Mouse (Mus musculus): ENCODE data around the gene Cnih1. TPM values are rescaled to one million over a fixed set of nuclear protein-coding genes. Genes with fewer than 3 reads are reported as not detected.
"Not testable (repeated sequence)": the region's sequence is repeated elsewhere in the genome, so short reads cannot be mapped to it uniquely, and the experiment has no call there.

The Cnih1 gene
- 208 and 222 TPM in 2 replicates for polyA plus RNA-seq (2016; fragmentation: Nextera tagmentation; extraction: Ambion mirVana)

- under 1% methylated on average over 83 of the region's 86 CpGs for WGBS
- no peaks in the 10 kb centered on the region for H3K27me3 ChIP-seq (ENCODE audit: low read depth, poor library complexity, severe bottlenecking)
Observed at GRCm38 (mm10) chr14:46787787-46788504, at the start of gene Cnih1. Gene Cnih1, minus strand, starts transcription at chr14:46788411.

GRCm38 (mm10) chr14:46832354-46833272 lies 44.4 kb upstream of the Cnih1 start:
- WGBS, result 10% methylated on average over 40 of the region's 40 CpGs
- Histone ChIP-seq H3K36me3 (no peaks in the 10 kb centered on the region), H3K27ac (replicated peaks) (peak overlapping the region; percentile 90), H3K4me3 (peak overlapping the region; percentile 93), H3K9me3 (replicated peaks) (no peaks in the 10 kb centered on the region), H3K27me3 (ENCODE audit: low read depth, poor library complexity, severe bottlenecking) (no peaks in the 10 kb centered on the region), H3K4me1 (peaks cover 26% of the 10 kb centered on the region)
- no peak for DNase-seq (ENCODE audit: low spot score)

More at GRCm38 (mm10) chr14:46787787-46788504, at the start of gene Cnih1:
- H3K27ac ChIP-seq (replicated peaks), result peak within 1 kb of the TSS; percentile 99
- H3K36me3 ChIP-seq, result peaks cover 25% of the 10 kb centered on the region
- peak within 1 kb of the TSS; percentile 75 for H3K4me3 ChIP-seq
- peaks cover 22% of the 10 kb centered on the region for H3K4me1 ChIP-seq
- peak; percentile 91 for DNase-seq (ENCODE audit: low spot score)
- H3K9me3 ChIP-seq (replicated peaks), result no peaks in the 10 kb centered on the region

GRCm38 (mm10) chr14:46831837-46832333 lies 43.7 kb upstream of the Cnih1 start, which contains the start of gene Cgrrf1:
Gene Cgrrf1, plus strand, starts transcription at chr14:46832125.
- no peaks in the 10 kb centered on the region for H3K9me3 ChIP-seq (replicated peaks)
- peak; percentile 97 for DNase-seq (ENCODE audit: low spot score)
- peak within 1 kb of the TSS; percentile 93 for H3K4me3 ChIP-seq
- no peaks in the 10 kb centered on the region for H3K36me3 ChIP-seq
- H3K27ac ChIP-seq (replicated peaks), result peak within 1 kb of the TSS; percentile 90
- H3K27me3 ChIP-seq (ENCODE audit: low read depth, poor library complexity, severe bottlenecking), result no peaks in the 10 kb centered on the region
- WGBS, result under 1% methylated on average over 32 of the region's 32 CpGs
- peaks cover 26% of the 10 kb centered on the region for H3K4me1 ChIP-seq

- 11% methylated on average over 4 of the region's 4 CpGs for WGBS
- Histone ChIP-seq H3K4me1 (peaks cover 26% of the 10 kb centered on the region), H3K9me3 (replicated peaks) (no peaks in the 10 kb centered on the region), H3K27ac (replicated peaks) (peak overlapping the region; percentile 90), H3K27me3 (ENCODE audit: low read depth, poor library complexity, severe bottlenecking) (no peaks in the 10 kb centered on the region), H3K4me3 (peak overlapping the region; percentile 93), H3K36me3 (no peaks in the 10 kb centered on the region)
- no peak for DNase-seq (ENCODE audit: low spot score)
Observed at GRCm38 (mm10) chr14:46831295-46831694, 43.1 kb upstream of the Cnih1 start.

- Histone ChIP-seq H3K4me3 (no peak overlapping the region), H3K27me3 (ENCODE audit: low read depth, poor library complexity, severe bottlenecking) (peaks cover 18% of the 10 kb centered on the region), H3K27ac (replicated peaks) (no peak overlapping the region), H3K9me3 (replicated peaks) (no peaks in the 10 kb centered on the region), H3K4me1 (peaks cover 11% of the 10 kb centered on the region), H3K36me3 (no peaks in the 10 kb centered on the region)
- WGBS, result 59% methylated on average over 1 of the region's 1 CpGs
- DNase-seq (ENCODE audit: low spot score), result no peak
Observed at GRCm38 (mm10) chr14:46827430-46827829, 39.2 kb upstream of the Cnih1 start.

GRCm38 (mm10) chr14:46823996-46824395 lies 35.8 kb upstream of the Cnih1 start:
- Histone ChIP-seq H3K9me3 (replicated peaks) (no peaks in the 10 kb centered on the region), H3K4me3 (no peak overlapping the region), H3K36me3 (no peaks in the 10 kb centered on the region), H3K27ac (replicated peaks) (no peak overlapping the region), H3K4me1 (peaks cover 14% of the 10 kb centered on the region), H3K27me3 (ENCODE audit: low read depth, poor library complexity, severe bottlenecking) (peaks cover 18% of the 10 kb centered on the region)
- no peak for DNase-seq (ENCODE audit: low spot score)
- 85% methylated on average over 2 of the region's 2 CpGs for WGBS

GRCm38 (mm10) chr14:46821873-46822716 lies 33.9 kb upstream of the Cnih1 start, which contains the start of gene Gmfb:
Gene Gmfb, minus strand, starts transcription at chr14:46822242.
- Histone ChIP-seq H3K9me3 (replicated peaks) (no peaks in the 10 kb centered on the region), H3K4me3 (peak within 1 kb of the TSS; percentile 87)
- 1% methylated on average over 65 of the region's 65 CpGs for WGBS

GRCm38 (mm10) chr14:46821271-46821872 lies 33.2 kb upstream of the Cnih1 start:
- no peak for DNase-seq (ENCODE audit: low spot score)
- H3K27ac ChIP-seq (replicated peaks), result peak overlapping the region; percentile 92
- no peaks in the 10 kb centered on the region for H3K9me3 ChIP-seq (replicated peaks)
- peaks cover 13% of the 10 kb centered on the region for H3K36me3 ChIP-seq
- H3K4me3 ChIP-seq, result peak overlapping the region; percentile 87
- peaks cover 14% of the 10 kb centered on the region for H3K4me1 ChIP-seq
- WGBS, result 2% methylated on average over 11 of the region's 11 CpGs
- peaks cover 18% of the 10 kb centered on the region for H3K27me3 ChIP-seq (ENCODE audit: low read depth, poor library complexity, severe bottlenecking)

More at GRCm38 (mm10) chr14:46821873-46822716, 33.9 kb upstream of the Cnih1 start, which contains the start of gene Gmfb:
- Histone ChIP-seq H3K36me3 (peaks cover 6% of the 10 kb centered on the region), H3K27ac (replicated peaks) (peak within 1 kb of the TSS; percentile 92), H3K4me1 (peaks cover 14% of the 10 kb centered on the region), H3K27me3 (ENCODE audit: low read depth, poor library complexity, severe bottlenecking) (peaks cover 18% of the 10 kb centered on the region)
- peak; percentile 93 for DNase-seq (ENCODE audit: low spot score)

- not testable (repeated sequence) for H3K4me3 ChIP-seq; H3K27ac ChIP-seq (replicated peaks); DNase-seq (ENCODE audit: low spot score); H3K9me3 ChIP-seq (replicated peaks)
- peaks cover 24% of the 10 kb centered on the region for H3K36me3 ChIP-seq
- 95% methylated on average over 5 of the region's 6 CpGs for WGBS
- H3K27me3 ChIP-seq (ENCODE audit: low read depth, poor library complexity, severe bottlenecking), result peaks cover 18% of the 10 kb centered on the region
- H3K4me1 ChIP-seq, result peaks cover 14% of the 10 kb centered on the region
Observed at GRCm38 (mm10) chr14:46819961-46820360, 31.8 kb upstream of the Cnih1 start.

- peaks cover 11% of the 10 kb centered on the region for H3K27me3 ChIP-seq (ENCODE audit: low read depth, poor library complexity, severe bottlenecking)
- no peaks in the 10 kb centered on the region for H3K9me3 ChIP-seq (replicated peaks)
- H3K27ac ChIP-seq (replicated peaks), result no peak overlapping the region
- H3K4me1 ChIP-seq, result peaks cover 14% of the 10 kb centered on the region
- no peak for DNase-seq (ENCODE audit: low spot score)
- peaks cover 29% of the 10 kb centered on the region for H3K36me3 ChIP-seq
- H3K4me3 ChIP-seq, result no peak overlapping the region
- 95% methylated on average over 7 of the region's 7 CpGs for WGBS
Observed at GRCm38 (mm10) chr14:46818743-46819142, 30.5 kb upstream of the Cnih1 start.

- H3K36me3 ChIP-seq, result peaks cover 45% of the 10 kb centered on the region
- H3K27ac ChIP-seq (replicated peaks), result no peak overlapping the region
- WGBS, result 94% methylated on average over 8 of the region's 8 CpGs
- peaks cover 11% of the 10 kb centered on the region for H3K4me1 ChIP-seq
- H3K27me3 ChIP-seq (ENCODE audit: low read depth, poor library complexity, severe bottlenecking), result no peaks in the 10 kb centered on the region
- no peak overlapping the region for H3K4me3 ChIP-seq
- DNase-seq (ENCODE audit: low spot score), result no peak
- H3K9me3 ChIP-seq (replicated peaks), result no peaks in the 10 kb centered on the region
Observed at GRCm38 (mm10) chr14:46816916-46817622, 28.9 kb upstream of the Cnih1 start.
